Comparison of ENCODE assay signal across 18 mouse cellular contexts in the genomic region with DNA sequence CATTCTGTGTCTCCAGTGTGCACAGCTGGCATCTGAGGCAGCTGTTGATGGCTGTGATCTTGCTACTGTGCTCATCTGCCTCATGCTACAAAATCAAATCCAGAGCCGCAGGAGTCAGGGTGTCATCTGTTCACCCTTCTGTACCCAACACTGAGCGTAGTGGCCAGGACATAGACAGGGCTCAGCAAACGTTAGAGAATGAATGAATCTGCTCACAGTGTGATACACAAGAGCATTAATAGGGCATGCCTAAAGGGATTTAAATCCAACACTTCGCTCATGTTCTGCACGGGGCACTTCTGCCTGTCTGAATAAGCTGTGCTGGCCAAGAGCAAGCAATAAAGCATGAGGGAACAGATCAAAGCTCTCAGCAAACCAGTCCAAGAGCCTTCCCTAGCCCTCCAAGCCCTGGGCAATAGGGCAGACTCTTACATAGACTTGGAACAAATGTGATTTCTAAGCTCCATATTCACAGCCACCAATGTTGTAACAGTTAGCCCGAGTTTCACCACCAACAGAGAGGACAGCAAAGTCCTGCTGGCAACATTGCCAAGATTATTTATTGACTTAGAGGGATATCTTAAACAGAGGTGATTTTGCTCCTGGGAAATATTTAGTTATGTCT.
DNase-seq lines count a peak whose midpoint lies in the region; ATAC-seq lines count a peak whose summit lies in the region.
"Had no signal": no experiment of that assay in that cellular context is flagged by ENCODE, and none has a peak within 500 bp of the region (broad histone marks: within the 10 kb centered on the region; RNA-seq: fewer than 3 reads in every experiment).

No protein-coding gene starts in this region.

- H3K27ac ChIP-seq in kidney, embryonic 16.5 days (ENCODE audit: low read length): no peak overlapping the region
- H3K27ac ChIP-seq in midbrain, embryonic 10.5 days (replicated peaks): no peak overlapping the region
- no peak overlapping the region for H3K27ac ChIP-seq in midbrain, embryonic 16.5 days (ENCODE audit: low read length)
- H3K27ac ChIP-seq: embryonic facial prominence, embryonic 15.5 days; forebrain, embryonic 13.5 days; intestine, embryonic 15.5 days; limb, embryonic 15.5 days; lung, embryonic 15.5 days had no signal

- 68% methylated on average over 6 of the region's 6 CpGs for WGBS in kidney, embryonic 16.5 days
- 60% methylated on average over 6 of the region's 6 CpGs for WGBS in midbrain, embryonic 10.5 days
- 38% methylated on average over 6 of the region's 6 CpGs for WGBS in midbrain, embryonic 16.5 days

- ATAC-seq in kidney, embryonic 16.5 days (ENCODE audit: low FRiP score, low TSS enrichment): no peak
- ATAC-seq in midbrain, embryonic 16.5 days: no peak
- ATAC-seq in erythroid progenitor cell, adult 5-6 weeks (replicated peaks; ENCODE audit: low FRiP score, poor library complexity, severe bottlenecking): no peak
- ATAC-seq: activated CD4-positive, CD25-positive, alpha-beta regulatory T cell, adult 4 months; forebrain, embryonic 13.5 days; intestine, embryonic 15.5 days had no signal

- no peak overlapping the region for H3K4me2 ChIP-seq in kidney, embryonic 16.5 days (replicated peaks; ENCODE audit: low read depth, low read length)
- no peak overlapping the region for H3K4me2 ChIP-seq in midbrain, embryonic 16.5 days (ENCODE audit: low read length)
- H3K4me2 ChIP-seq: embryonic facial prominence, embryonic 15.5 days; forebrain, embryonic 13.5 days; intestine, embryonic 15.5 days; limb, embryonic 15.5 days; lung, embryonic 15.5 days had no signal

- H3K9ac ChIP-seq in kidney, embryonic 16.5 days (replicated peaks; ENCODE audit: low read length): no peak overlapping the region
- no peak overlapping the region for H3K9ac ChIP-seq in midbrain, embryonic 16.5 days (ENCODE audit: low read depth, low read length)
- H3K9ac ChIP-seq: embryonic facial prominence, embryonic 15.5 days; forebrain, embryonic 13.5 days; intestine, embryonic 15.5 days; limb, embryonic 15.5 days; lung, embryonic 15.5 days had no signal

- H3K27me3 ChIP-seq in kidney, embryonic 16.5 days (ENCODE audit: insufficient read depth, low read length): no peaks in the 10 kb centered on the region
- peaks cover 36% of the 10 kb centered on the region for H3K27me3 ChIP-seq in midbrain, embryonic 10.5 days (ENCODE audit: low read depth, poor library complexity, severe bottlenecking)
- no peaks in the 10 kb centered on the region for H3K27me3 ChIP-seq in midbrain, embryonic 16.5 days (ENCODE audit: control insufficient read depth, insufficient read depth, low read depth, low read length)
- H3K27me3 ChIP-seq: embryonic facial prominence, embryonic 15.5 days; forebrain, embryonic 13.5 days; intestine, embryonic 15.5 days; limb, embryonic 15.5 days; lung, embryonic 15.5 days had no signal

- no peak overlapping the region for H3K4me3 ChIP-seq in kidney, embryonic 16.5 days (ENCODE audit: low read length)
- no peak overlapping the region for H3K4me3 ChIP-seq in midbrain, embryonic 10.5 days
- no peak overlapping the region for H3K4me3 ChIP-seq in midbrain, embryonic 16.5 days (ENCODE audit: low read depth, low read length)
- H3K4me3 ChIP-seq: embryonic facial prominence, embryonic 15.5 days; forebrain, embryonic 13.5 days; intestine, embryonic 15.5 days; limb, embryonic 15.5 days; lung, embryonic 15.5 days; myocyte had no signal

- DNase-seq in adrenal gland, adult 2 months: peak; percentile 15
- no peak for DNase-seq in adrenal gland, adult 18-20 months (ENCODE audit: low spot score in 2 of 2)
- DNase-seq in kidney, adult 8-10 months: peak; percentile 2 to 43
- peak; percentile 26 for DNase-seq in midbrain, embryonic 10.5 days (ENCODE audit: low spot score)
- no peak for DNase-seq in B cell, adult 2 months
- DNase-seq: cerebellum, adult 8-10 months; right cerebral cortex, adult 18-20 months; thymus, postnatal 25 days had no signal

- no peaks in the 10 kb centered on the region for H3K36me3 ChIP-seq in kidney, embryonic 16.5 days (ENCODE audit: insufficient read depth, low read length)
- no peaks in the 10 kb centered on the region for H3K36me3 ChIP-seq in midbrain, embryonic 10.5 days
- no peaks in the 10 kb centered on the region for H3K36me3 ChIP-seq in midbrain, embryonic 16.5 days (ENCODE audit: control insufficient read depth, insufficient read depth, low read length)
- H3K36me3 ChIP-seq: embryonic facial prominence, embryonic 15.5 days; intestine, embryonic 15.5 days; limb, embryonic 15.5 days; lung, embryonic 15.5 days had no signal

- no peaks in the 10 kb centered on the region for H3K9me3 ChIP-seq in kidney, embryonic 16.5 days (ENCODE audit: low read length)
- H3K9me3 ChIP-seq in midbrain, embryonic 10.5 days (replicated peaks): no peaks in the 10 kb centered on the region
- no peaks in the 10 kb centered on the region for H3K9me3 ChIP-seq in midbrain, embryonic 16.5 days (replicated peaks; ENCODE audit: control insufficient read depth, low read length, poor library complexity, severe bottlenecking)
- H3K9me3 ChIP-seq: embryonic facial prominence, embryonic 15.5 days; forebrain, embryonic 13.5 days; intestine, embryonic 15.5 days; limb, embryonic 15.5 days; lung, embryonic 15.5 days had no signal

- 0 out of 2 replicates have a peak, but pooled peaks cover 8% of the 10 kb centered on the region for H3K4me1 ChIP-seq in kidney, embryonic 16.5 days (ENCODE audit: insufficient read depth, low read length)
- H3K4me1 ChIP-seq in midbrain, embryonic 10.5 days: peaks cover 26% of the 10 kb centered on the region
- H3K4me1 ChIP-seq in midbrain, embryonic 16.5 days (ENCODE audit: control insufficient read depth, insufficient read depth, low read length): peaks cover 10% of the 10 kb centered on the region
- H3K4me1 ChIP-seq: intestine, embryonic 15.5 days; limb, embryonic 15.5 days had no signal

Comparison
In these comparisons a context has a peak if more than half of its experiments do, and no peak if none do; other contexts are left out.
1. DNase-seq: peak in adrenal gland, adult 2 months (single experiment), kidney, adult 8-10 months (2 of 2) and midbrain, embryonic 10.5 days (single experiment); none in adrenal gland, adult 18-20 months (0 of 2) and B cell, adult 2 months (0 of 2).